Mouse (Mus musculus) granulocyte monocyte progenitor cell, adult 5-6 weeks (primary cell): ENCODE measurements around the gene Cfap97d2. TPM values are rescaled to one million over a fixed set of nuclear protein-coding genes. Genes with fewer than 3 reads are reported as not detected.
"Not testable (repeated sequence)": the region's sequence is repeated elsewhere in the genome, so short reads cannot be mapped to it uniquely, and the experiment has no call there.

Source experiments
- ATAC-seq: replicated peaks from 2 replicates; pipeline ENCODE4 v1.8.0; 2016; ENCODE audit warnings: mild to moderate bottlenecking, moderate TSS enrichment, inconsistent platforms; ENCODE audit not compliant: poor library complexity, severe bottlenecking
- total RNA-seq, 2 experiments: library from RNA; stranded (forward) in 1 of 2; stranded (reverse) in 1 of 2; fragments of 200-712, 200-1000 nt in 1 of 2; fragments of >200 nt in 1 of 2; fragmentation: Nextera tagmentation in 1 of 2; gene quantifications; 2 replicates each; pipeline ENCODE4 v1.2.3; 2014 to 2017

The Cfap97d2 gene
- total RNA-seq, 2 experiments from 2014 or later = not detected

GRCm38 (mm10) chr8:13740323-13740770 is 34.7 kb downstream of the Cfap97d2 start:
- ATAC-seq = peak; percentile 95

DNA sequence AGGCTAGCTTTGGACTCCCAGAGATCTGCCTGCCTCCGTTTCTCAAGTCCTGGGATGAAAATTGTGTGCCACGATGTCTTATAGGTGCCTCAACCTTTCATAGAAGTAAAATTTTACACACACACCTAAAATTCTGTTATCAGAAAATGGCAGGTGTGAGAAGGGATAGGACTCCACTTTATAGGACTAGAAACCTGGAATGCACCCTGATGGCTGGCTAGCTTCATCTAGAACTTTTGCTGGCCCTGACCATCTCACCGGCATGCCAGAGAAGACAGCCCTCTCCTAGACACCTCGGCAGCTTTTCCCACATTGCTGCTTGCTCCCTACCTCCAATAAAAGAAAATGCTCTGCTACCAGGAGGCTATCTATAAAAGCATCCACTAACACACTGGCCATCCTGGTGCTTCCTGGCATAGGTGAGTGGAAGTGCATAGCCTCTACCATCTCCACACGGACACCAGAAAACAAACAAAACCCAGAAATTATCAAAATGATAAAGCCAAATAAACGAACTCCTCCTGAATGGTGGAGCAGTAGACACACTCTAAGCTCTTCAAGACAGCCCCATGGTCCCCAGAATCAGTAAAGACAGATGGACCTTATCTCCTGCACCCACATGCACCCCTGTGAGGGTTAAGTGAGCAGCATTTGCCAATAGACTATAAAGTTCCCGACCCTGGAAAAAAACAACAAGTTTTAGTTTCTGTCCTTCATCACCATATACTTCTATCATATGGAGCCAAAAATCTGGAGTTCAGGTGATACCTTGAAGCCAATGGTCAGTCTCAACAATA is 35.3 kb downstream of the Cfap97d2 start:
- no peak for ATAC-seq

- not testable (repeated sequence) for ATAC-seq
These were observed 40.5 kb downstream of the Cfap97d2 start for GRCm38 (mm10) chr8:13746212-13746611.

- ATAC-seq = no peak
These were observed 41.9 kb downstream of the Cfap97d2 start for GRCm38 (mm10) chr8:13747626-13748025.

DNA sequence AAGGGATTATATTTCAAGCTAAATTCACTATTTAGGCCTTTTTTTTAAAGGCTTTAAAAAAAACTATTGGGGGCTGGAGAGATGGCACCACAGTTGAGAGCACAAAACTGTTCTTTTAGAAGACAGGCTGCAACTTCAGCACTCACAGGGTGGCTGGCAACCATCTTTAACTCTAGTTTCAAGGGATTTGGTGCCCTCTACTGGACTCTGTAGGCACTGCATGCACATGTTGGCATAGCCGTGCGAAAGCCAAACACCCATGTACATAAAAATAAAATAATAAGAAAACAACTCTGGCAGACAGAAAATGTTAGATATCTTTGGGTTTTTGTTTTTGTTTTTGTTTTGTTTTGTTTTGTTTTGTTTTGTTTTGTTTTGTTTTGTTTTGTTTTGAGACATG is 48.0 kb downstream of the Cfap97d2 start:
- peak; percentile 63 for ATAC-seq

GRCm38 (mm10) chr8:13756480-13756879 is 50.8 kb downstream of the Cfap97d2 start:
- ATAC-seq = no peak

DNA sequence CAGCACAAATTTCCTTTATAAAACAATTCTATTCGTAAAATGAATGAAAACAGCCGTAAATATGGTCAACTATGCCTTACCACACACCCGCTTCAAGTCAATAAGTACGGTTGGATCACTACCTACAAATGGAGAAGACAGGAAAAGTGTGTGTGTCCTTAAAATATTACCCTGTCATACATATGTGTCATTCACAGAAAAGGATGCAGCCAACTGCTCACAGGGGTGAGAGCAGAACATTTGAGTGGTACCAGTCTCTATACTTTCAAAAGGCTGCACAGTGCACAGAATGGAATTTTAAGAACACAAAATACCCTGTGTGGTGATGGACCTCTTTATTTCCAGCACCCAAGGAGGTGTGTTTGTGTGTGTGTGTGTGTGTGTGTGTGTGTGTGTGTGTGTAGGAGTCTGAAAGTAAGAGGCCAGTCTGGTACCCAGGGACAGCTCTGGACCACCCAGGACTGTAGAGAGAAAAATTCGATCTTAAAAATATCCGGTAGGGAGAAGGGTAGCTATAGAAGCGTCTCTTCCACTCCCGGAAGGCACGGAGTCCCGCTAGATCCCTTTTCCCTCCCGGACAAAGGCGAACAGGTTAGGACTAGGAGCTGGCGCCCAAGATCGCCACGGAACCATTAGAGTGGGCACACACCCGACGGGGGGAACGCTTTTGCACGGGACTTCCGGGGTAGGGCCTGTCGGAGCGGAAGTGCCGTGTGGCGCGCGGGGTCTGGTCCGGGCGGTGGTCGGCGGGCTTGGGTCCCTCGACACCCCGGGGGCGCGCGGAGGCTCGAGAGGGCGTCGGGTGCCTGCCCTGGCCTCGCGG is 51.5 kb downstream of the Cfap97d2 start, which contains the start of gene Cdc16:
Gene Cdc16, plus strand, starts transcription at position 695 of the 823 bp plus-strand sequence.
- ATAC-seq = peak; percentile 90

- ATAC-seq = peak; percentile 75
These were observed 52.4 kb downstream of the Cfap97d2 start for GRCm38 (mm10) chr8:13757805-13758727.

DNA sequence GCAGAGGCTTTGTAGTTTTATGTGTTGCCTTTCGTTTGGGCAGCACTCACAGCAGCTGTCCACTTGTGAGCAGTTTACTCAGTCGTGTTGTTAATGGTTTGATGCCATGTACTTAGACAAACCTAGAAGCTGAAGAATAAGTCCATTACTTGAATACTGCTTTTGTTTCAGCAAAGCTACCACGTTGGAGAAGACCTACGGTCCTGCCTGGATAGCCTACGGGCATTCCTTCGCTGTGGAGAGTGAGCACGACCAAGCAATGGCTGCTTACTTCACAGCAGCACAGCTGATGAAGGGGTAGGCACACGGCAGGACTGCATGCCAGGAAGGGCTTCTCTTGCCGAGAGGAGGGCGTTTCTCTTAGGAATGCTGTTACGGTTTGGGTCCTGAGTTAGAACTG is 63.5 kb downstream of the Cfap97d2 start:
- no peak for ATAC-seq

DNA sequence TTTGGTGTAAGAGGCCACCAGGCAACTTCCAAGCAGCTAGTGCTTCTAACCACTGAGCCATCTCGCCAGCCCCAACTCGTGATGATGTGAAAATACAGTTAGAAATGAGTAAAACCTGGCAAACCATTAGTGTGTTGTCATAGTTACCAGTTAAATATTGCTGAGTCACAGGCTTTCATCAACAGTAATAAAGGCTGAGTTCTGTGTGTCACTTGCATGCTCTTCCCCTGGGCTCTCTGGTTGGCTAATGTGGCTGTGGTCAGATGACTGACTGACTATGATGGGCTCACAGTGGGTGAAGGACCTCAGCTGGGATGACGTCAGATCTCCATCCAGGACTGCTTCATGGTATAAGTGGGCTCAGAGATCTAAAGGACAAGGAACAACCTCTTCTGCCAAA is 74.8 kb downstream of the Cfap97d2 start:
- ATAC-seq = peak; percentile 38

DNA sequence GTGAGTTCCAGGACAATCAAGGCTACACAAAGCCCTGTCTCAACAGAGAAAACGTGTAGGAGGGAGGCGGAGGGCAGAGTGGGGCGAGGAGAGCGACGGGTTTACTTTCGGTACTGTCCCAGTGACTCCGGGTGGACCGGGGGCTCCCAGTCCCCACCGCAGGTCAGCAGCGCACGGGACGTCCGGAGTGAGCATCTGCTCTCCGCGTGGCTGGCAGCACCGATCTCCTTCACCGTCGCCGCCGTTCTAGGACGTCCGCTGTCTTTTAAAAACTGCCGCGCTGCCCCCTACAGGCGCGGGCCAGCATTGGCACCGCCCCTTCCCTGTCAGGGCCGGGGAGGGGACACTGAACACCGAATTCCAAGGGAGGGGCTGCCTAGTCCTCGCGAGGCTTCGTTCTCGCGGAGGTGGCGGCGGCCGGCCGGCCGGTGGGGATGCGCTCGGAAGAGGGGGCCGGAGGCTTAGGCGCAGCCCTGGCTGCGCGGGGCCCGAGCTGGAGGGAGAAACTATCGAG is 79.6 kb downstream of the Cfap97d2 start, which contains the start of gene Upf3a:
Gene Upf3a, plus strand, starts transcription at position 366 of the 514 bp plus-strand sequence.
- peak; percentile 88 for ATAC-seq

GRCm38 (mm10) chr8:13785764-13786299 is 80.1 kb downstream of the Cfap97d2 start:
- peak; percentile 73 for ATAC-seq

- ATAC-seq = no peak
These were observed 83.9 kb downstream of the Cfap97d2 start for GRCm38 (mm10) chr8:13789606-13790005.

Other genes with a start within 250 kb of the Cfap97d2 start
- not detected in 2 replicates for gene Gas6, start 211.4 kb upstream of the Cfap97d2 start, total RNA-seq (2014; fragmentation: Nextera tagmentation)
- gene Gas6, start 211.4 kb upstream of the Cfap97d2 start, total RNA-seq (2017) = 0.10 TPM in 1 of 2 replicates, not detected in the other
- not detected in 2 replicates for gene 1700029H14Rik, start 143.4 kb upstream of the Cfap97d2 start, total RNA-seq (2014; fragmentation: Nextera tagmentation)
- gene 1700029H14Rik, start 143.4 kb upstream of the Cfap97d2 start, total RNA-seq (2017) = not detected in 2 replicates
- gene Rasa3, start 28.3 kb upstream of the Cfap97d2 start, total RNA-seq (2014; fragmentation: Nextera tagmentation) = 52.5 and 55.5 TPM in 2 replicates
- gene Rasa3, start 28.3 kb upstream of the Cfap97d2 start, total RNA-seq (2017) = 53.3 and 54.4 TPM in 2 replicates
- gene Cdc16, start 51.8 kb downstream of the Cfap97d2 start, total RNA-seq (2014; fragmentation: Nextera tagmentation) = 69.7 and 83.2 TPM in 2 replicates
- gene Cdc16, start 51.8 kb downstream of the Cfap97d2 start, total RNA-seq (2017) = 68.6 and 79.2 TPM in 2 replicates
- gene Upf3a, start 79.7 kb downstream of the Cfap97d2 start, total RNA-seq (2014; fragmentation: Nextera tagmentation) = 16.3 and 23.5 TPM in 2 replicates
- gene Upf3a, start 79.7 kb downstream of the Cfap97d2 start, total RNA-seq (2017) = 24.0 and 24.7 TPM in 2 replicates
- not detected in 2 replicates for gene AF366264, start 132.5 kb downstream of the Cfap97d2 start, total RNA-seq (2014; fragmentation: Nextera tagmentation)
- not detected in 2 replicates for gene AF366264, start 132.5 kb downstream of the Cfap97d2 start, total RNA-seq (2017)
- 29.9 and 30.3 TPM in 2 replicates for gene Champ1, start 163.8 kb downstream of the Cfap97d2 start, total RNA-seq (2014; fragmentation: Nextera tagmentation)
- 32.0 and 37.2 TPM in 2 replicates for gene Champ1, start 163.8 kb downstream of the Cfap97d2 start, total RNA-seq (2017)
- gene Coprs, start 184.4 kb downstream of the Cfap97d2 start, total RNA-seq (2014; fragmentation: Nextera tagmentation) = 23.5 and 24.3 TPM in 2 replicates
- 8.1 and 15.4 TPM in 2 replicates for gene Coprs, start 184.4 kb downstream of the Cfap97d2 start, total RNA-seq (2017)